Mouse (Mus musculus): Measurements from ENCODE around the gene Arid4b. TPM values are rescaled to one million over a fixed set of nuclear protein-coding genes. Genes with fewer than 3 reads are reported as not detected.

Arid4b gene
- total RNA-seq, 1 experiment = 26.5 TPM

DNA sequence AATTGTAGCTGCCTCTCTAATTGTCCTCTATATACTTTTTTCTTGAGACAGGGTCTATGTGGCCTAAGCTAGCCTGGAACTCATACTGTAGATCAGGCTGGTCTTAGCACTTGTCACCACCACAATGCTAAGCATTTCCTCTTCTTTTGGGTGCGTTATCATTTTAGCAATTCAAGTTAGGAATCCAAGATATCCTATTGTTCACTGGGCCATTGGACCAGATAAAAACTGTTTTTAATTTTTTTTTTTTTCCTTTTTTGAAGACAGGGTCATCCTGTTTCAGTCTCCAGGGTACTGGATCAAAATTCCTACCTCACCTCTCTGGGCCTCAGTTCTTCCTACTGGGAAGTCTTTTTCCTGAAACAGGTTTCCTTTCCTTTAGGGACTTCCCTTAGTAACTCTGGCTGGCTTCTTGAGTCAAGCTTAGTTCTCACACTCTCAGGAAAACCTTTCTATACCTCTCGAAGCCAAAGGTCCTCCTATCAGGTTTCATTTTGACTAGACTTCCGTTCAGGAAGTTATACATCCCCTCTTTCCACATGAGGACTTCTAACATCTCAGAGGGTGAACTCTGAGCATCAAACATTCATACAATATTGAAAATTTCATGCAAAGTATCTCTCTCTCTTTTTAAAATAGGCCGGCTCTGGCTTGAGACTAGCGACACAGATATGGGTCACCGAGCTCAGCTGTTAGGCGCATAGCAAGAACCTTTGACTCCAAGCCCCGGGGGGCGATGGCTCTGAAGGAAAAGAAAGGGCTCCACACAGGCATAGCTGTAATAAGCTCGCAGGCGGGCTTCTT lies 621 bp upstream of the Arid4b start:
- Histone ChIP-seq H3K4me1 (ENCODE audit: control insufficient read depth in 2 of 2, insufficient read depth in 2 of 2, low read length in 2 of 2, poor library complexity in 1 of 2) (peaks cover 2 to 9% of the 10 kb centered on the region in 2 experiments; a peak in 3 of 4 replicates), H3K9ac (ENCODE audit: insufficient read depth, low read depth, low read length, poor library complexity, severe bottlenecking) (peak overlapping the region; percentile 95), H3K36me3 (ENCODE audit: control insufficient read depth, insufficient read depth, low read length, poor library complexity, severe bottlenecking) (no peaks in the 10 kb centered on the region), H3K9me3 (ENCODE audit: control insufficient read depth, insufficient read depth, low read depth, low read length) (no peaks in the 10 kb centered on the region), H3K4me3 (ENCODE audit: insufficient read depth in 1 of 2, low read depth in 1 of 2, low read length in 2 of 2, poor library complexity in 1 of 2, severe bottlenecking in 1 of 2) (peak overlapping the region; percentile 93 to 97), H3K27ac (ENCODE audit: insufficient read depth, low read depth, low read length, poor library complexity, severe bottlenecking) (peak overlapping the region; percentile 90)
- in situ Hi-C loops (cut with MboI; ENCODE audit: low sequenced_read_pairs in 2 of 2, unreplicated experiment in 2 of 2) = no loop called here
- DNase-seq (ENCODE audit: low read depth, low spot score) = no peak
- TF ChIP-seq MAFK (IDR thresholded peaks at IDR 0.05; ENCODE audit: insufficient read depth, low read depth, low read length) = no peak
- TF ChIP-seq CHD2 (IDR thresholded peaks at IDR 0.05; ENCODE audit: low read depth, low read length) = no peak
- TF ChIP-seq ZC3H11A (IDR thresholded peaks at IDR 0.05; ENCODE audit: borderline replicate concordance, low read depth, low read length) = no peak; the same call in 1 of the 2 replicates

DNA sequence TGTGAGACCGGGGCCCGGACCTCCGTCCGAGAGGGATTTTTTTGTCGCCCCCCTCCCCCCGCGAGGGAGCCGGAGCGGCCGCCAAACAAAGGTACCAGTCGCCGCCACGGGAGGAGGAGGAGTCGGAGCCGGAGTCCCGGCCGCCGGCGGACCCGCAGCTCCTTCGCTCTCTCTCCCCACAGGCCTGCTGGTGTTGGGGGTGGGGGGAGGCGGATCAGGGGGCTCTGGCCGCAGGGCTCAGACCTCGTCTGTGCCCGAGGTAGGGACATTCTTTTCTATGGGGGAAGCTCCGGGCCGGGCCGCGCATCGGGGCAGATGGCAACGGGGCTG lies 875 bp downstream of the Arid4b start:
- no peak for DNase-seq (ENCODE audit: low read depth, low spot score)

DNA sequence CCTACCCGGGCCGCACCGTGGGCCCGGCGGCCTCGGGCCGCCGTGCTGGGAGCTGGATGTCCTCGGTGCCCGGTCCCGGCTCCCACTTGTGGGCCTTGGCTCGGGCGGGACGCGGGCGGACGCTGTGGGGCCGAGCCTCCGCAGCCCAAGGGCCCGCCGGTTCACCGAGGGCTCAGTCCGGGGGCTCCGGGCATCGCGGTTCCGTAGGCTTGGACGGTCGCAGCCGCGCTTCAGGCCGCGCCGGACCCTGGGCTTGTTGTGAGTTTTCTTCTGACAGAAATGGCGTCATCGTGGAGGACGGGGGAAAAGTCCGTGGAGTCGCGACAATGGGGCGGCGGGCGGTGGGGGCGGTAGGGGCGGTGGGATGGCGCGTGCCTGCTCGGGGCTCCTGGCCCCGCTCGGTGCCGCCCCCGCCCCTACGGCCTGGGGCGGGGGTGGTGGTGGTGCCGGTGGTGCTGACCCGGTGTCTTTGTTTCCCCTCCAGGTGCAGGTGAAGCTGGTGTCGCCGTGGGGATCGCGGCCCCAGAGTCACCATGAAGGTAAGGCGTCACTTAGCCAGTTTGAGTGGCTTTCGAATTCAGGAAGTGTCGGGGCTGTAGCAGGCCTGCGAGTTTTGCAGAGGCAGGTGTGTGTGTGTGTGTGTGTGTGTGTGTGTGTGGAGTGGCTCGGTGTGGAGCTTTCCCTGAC lies 1.5 kb downstream of the Arid4b start:
- no peak for DNase-seq (ENCODE audit: low read depth, low spot score)
- H3K27ac ChIP-seq (ENCODE audit: insufficient read depth, low read depth, low read length, poor library complexity, severe bottlenecking) = peak overlapping the region; percentile 91
- H3K4me1 ChIP-seq (ENCODE audit: control insufficient read depth in 2 of 2, insufficient read depth in 2 of 2, low read length in 2 of 2, poor library complexity in 1 of 2) = peaks cover 2 to 9% of the 10 kb centered on the region in 2 experiments; a peak in 3 of 4 replicates
- peak overlapping the region; percentile 97 for H3K9ac ChIP-seq (ENCODE audit: insufficient read depth, low read depth, low read length, poor library complexity, severe bottlenecking)
- in situ Hi-C loops (cut with MboI; ENCODE audit: low sequenced_read_pairs in 2 of 2, unreplicated experiment in 2 of 2) = no loop called here
- no peaks in the 10 kb centered on the region; the same call in 1 of the 2 replicates for H3K36me3 ChIP-seq (ENCODE audit: control insufficient read depth, insufficient read depth, low read length, poor library complexity, severe bottlenecking)
- H3K4me3 ChIP-seq (ENCODE audit: insufficient read depth in 1 of 2, low read depth in 1 of 2, low read length in 2 of 2, poor library complexity in 1 of 2, severe bottlenecking in 1 of 2) = peak overlapping the region; percentile 93
- TF ChIP-seq ZNF384 (IDR thresholded peaks at IDR 0.05; ENCODE audit: low read depth, low read length) (no peak), HCFC1 (IDR thresholded peaks at IDR 0.05; ENCODE audit: borderline replicate concordance, insufficient read depth, low read length) (no peak)
- H3K9me3 ChIP-seq (ENCODE audit: control insufficient read depth, insufficient read depth, low read depth, low read length) = no peaks in the 10 kb centered on the region

More for the DNA sequence above, 875 bp downstream of the Arid4b start:
- Histone ChIP-seq H3K4me3 (ENCODE audit: insufficient read depth in 1 of 2, low read depth in 1 of 2, low read length in 2 of 2, poor library complexity in 1 of 2, severe bottlenecking in 1 of 2) (peak overlapping the region; percentile 93), H3K9me3 (ENCODE audit: control insufficient read depth, insufficient read depth, low read depth, low read length) (no peaks in the 10 kb centered on the region), H3K27ac (ENCODE audit: insufficient read depth, low read depth, low read length, poor library complexity, severe bottlenecking) (peak overlapping the region; percentile 91), H3K4me1 (ENCODE audit: control insufficient read depth in 2 of 2, insufficient read depth in 2 of 2, low read length in 2 of 2, poor library complexity in 1 of 2) (peaks cover 2 to 9% of the 10 kb centered on the region in 2 experiments; a peak in 3 of 4 replicates), H3K9ac (ENCODE audit: insufficient read depth, low read depth, low read length, poor library complexity, severe bottlenecking) (peak overlapping the region; percentile 97), H3K36me3 (ENCODE audit: control insufficient read depth, insufficient read depth, low read length, poor library complexity, severe bottlenecking) (no peaks in the 10 kb centered on the region; the same call in 1 of the 2 replicates)
- in situ Hi-C loops (cut with MboI; ENCODE audit: low sequenced_read_pairs in 2 of 2, unreplicated experiment in 2 of 2) = no loop called here
- TF ChIP-seq ZNF384 (IDR thresholded peaks at IDR 0.05; ENCODE audit: low read depth, low read length) = no peak
- no peak for TF ChIP-seq ZC3H11A (IDR thresholded peaks at IDR 0.05; ENCODE audit: borderline replicate concordance, low read depth, low read length)
- TF ChIP-seq HCFC1 (IDR thresholded peaks at IDR 0.05; ENCODE audit: borderline replicate concordance, insufficient read depth, low read length) = no peak
- no peak for TF ChIP-seq MAFK (IDR thresholded peaks at IDR 0.05; ENCODE audit: insufficient read depth, low read depth, low read length)
- TF ChIP-seq CHD2 (IDR thresholded peaks at IDR 0.05; ENCODE audit: low read depth, low read length) = no peak

DNA sequence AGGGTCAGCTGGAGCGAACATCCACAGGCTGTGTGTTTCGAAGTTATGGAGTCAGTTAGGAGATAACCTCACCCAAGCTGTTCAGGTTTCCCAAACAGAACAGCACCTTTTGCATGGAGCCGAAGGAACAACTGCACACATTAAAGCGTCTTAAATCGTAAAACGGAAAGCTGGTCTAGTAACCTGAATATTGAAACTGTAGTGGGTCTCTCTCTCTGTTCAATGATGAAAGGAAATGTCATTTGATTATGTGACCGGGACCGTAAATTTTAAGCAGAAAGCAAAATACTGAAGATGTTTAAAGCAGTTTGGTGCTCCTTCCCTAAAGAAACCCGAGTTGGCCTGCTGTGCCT lies 2.0 kb downstream of the Arid4b start:
- in situ Hi-C loops (cut with MboI; ENCODE audit: low sequenced_read_pairs in 2 of 2, unreplicated experiment in 2 of 2) = no loop called here

More for the DNA sequence above, 2.0 kb downstream of the Arid4b start:
- peak overlapping the region; percentile 93 for H3K4me3 ChIP-seq (ENCODE audit: insufficient read depth in 1 of 2, low read depth in 1 of 2, low read length in 2 of 2, poor library complexity in 1 of 2, severe bottlenecking in 1 of 2)
- peaks cover 2 to 9% of the 10 kb centered on the region in 2 experiments; a peak in 3 of 4 replicates for H3K4me1 ChIP-seq (ENCODE audit: control insufficient read depth in 2 of 2, insufficient read depth in 2 of 2, low read length in 2 of 2, poor library complexity in 1 of 2)
- H3K9ac ChIP-seq (ENCODE audit: insufficient read depth, low read depth, low read length, poor library complexity, severe bottlenecking) = peak overlapping the region; percentile 97
- no peak for DNase-seq (ENCODE audit: low read depth, low spot score)
- no peaks in the 10 kb centered on the region for H3K9me3 ChIP-seq (ENCODE audit: control insufficient read depth, insufficient read depth, low read depth, low read length)
- no peak for TF ChIP-seq CHD2 (IDR thresholded peaks at IDR 0.05; ENCODE audit: low read depth, low read length)
- no peak for TF ChIP-seq HCFC1 (IDR thresholded peaks at IDR 0.05; ENCODE audit: borderline replicate concordance, insufficient read depth, low read length)
- TF ChIP-seq ZC3H11A (IDR thresholded peaks at IDR 0.05; ENCODE audit: borderline replicate concordance, low read depth, low read length) = no peak
- no peak for TF ChIP-seq MAFK (IDR thresholded peaks at IDR 0.05; ENCODE audit: insufficient read depth, low read depth, low read length)
- TF ChIP-seq ZNF384 (IDR thresholded peaks at IDR 0.05; ENCODE audit: low read depth, low read length) = no peak
- H3K36me3 ChIP-seq (ENCODE audit: control insufficient read depth, insufficient read depth, low read length, poor library complexity, severe bottlenecking) = no peaks in the 10 kb centered on the region; the same call in 1 of the 2 replicates
- 0 out of 2 replicates have a peak overlapping the region, but pooled peaks have one; percentile 42 for H3K27ac ChIP-seq (ENCODE audit: insufficient read depth, low read depth, low read length, poor library complexity, severe bottlenecking)

Measured in ES-E14 (cell line).